Mouse (Mus musculus): ENCODE data around the gene Rbm7. TPM values are rescaled to one million over a fixed set of nuclear protein-coding genes. Genes with fewer than 3 reads are reported as not detected.
"Not testable (repeated sequence)": the region's sequence is repeated elsewhere in the genome, so short reads cannot be mapped to it uniquely, and the experiment has no call there.

Gene Rbm7
- polyA plus RNA-seq, 1 experiment from 2014 or later, result 106 TPM

DNA sequence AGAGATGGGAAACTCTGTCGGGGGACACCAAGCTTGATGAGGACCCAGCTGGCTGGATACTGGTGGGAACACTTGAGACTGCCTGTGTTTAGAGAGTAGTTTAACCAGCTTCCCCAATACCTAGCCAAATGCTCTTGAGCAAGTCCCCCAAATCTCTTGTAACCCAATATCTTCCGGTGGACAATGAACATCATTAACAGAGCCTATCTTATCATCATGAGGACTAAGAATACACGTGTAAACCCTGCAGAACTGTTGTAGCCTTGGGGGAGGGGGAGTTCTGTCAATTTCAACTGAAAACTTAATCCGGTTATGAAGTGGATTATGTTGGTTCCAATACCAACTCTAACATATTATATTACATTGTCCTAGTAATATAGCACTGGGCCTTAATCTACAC is 16.3 kb downstream of the Rbm7 start:
- Histone ChIP-seq H3K4me1 (peaks cover 6% of the 10 kb centered on the region; the same call in 1 of the 2 replicates), H3K4me2 (replicated peaks) (no peak overlapping the region), H3K4me3 (no peak overlapping the region), H3K27ac (replicated peaks) (no peak overlapping the region), H3K9me3 (no peaks in the 10 kb centered on the region), H3K27me3 (peaks cover 8% of the 10 kb centered on the region; the same call in 1 of the 2 replicates), H3K36me3 (peaks cover 11% of the 10 kb centered on the region; the same call in 1 of the 2 replicates), H3K9ac (replicated peaks) (no peak overlapping the region)
- WGBS, result 93% methylated on average over 4 of the region's 4 CpGs
- no peak for ATAC-seq (ENCODE audit: low FRiP score, low read depth)

DNA sequence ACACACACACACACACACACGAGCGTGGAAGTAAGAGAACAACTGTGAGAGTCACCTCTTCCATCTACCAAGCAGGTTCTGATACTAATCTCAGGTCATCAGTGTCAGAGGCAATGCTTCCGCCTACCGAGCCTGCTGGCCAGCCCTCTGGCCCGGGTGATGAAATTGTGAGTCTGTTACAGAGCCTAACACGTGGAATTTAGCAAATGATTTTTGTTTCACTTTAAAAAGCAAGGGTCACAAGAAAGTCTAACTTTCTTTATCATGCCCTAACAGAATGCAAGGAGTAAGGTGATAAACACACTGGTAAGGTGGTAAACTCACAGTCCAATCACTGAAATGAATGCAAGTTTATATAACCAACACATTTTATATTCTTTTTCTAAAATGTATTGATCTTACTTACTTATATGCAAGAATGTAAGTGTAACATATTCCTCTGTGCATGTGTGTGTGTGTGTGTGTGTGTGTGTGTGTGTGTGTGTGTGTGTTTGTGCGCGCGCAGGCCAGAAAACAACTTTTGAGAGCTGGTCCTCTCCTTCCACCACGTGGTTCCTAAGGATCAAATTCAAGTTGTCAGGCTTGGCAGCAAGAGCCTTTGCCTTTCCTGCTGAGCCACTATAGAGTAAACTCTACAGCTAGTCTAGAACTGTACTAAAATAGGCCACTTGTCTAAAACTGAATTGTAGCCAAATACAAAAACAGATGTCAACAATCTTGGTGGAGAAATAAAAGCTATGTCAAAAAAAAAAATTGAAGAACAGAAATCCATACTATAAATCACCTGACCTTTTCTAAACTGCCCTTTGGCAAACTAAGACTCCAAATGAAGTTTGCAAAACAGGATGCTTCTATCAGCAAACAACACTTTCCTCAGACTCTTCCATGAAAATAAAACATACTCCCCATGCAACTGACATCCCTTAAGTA is 18.6 kb downstream of the Rbm7 start:
- Histone ChIP-seq H3K4me2 (replicated peaks) (no peak overlapping the region), H3K9me3 (no peaks in the 10 kb centered on the region), H3K27ac (replicated peaks) (no peak overlapping the region), H3K4me1 (peaks cover 6% of the 10 kb centered on the region; the same call in 1 of the 2 replicates), H3K4me3 (no peak overlapping the region), H3K9ac (replicated peaks) (no peak overlapping the region), H3K27me3 (peaks cover 3% of the 10 kb centered on the region; the same call in 1 of the 2 replicates), H3K36me3 (peaks cover 11% of the 10 kb centered on the region; the same call in 1 of the 2 replicates)
- ATAC-seq (ENCODE audit: low FRiP score, low read depth), result no peak
- 95% methylated on average over 10 of the region's 10 CpGs for WGBS

DNA sequence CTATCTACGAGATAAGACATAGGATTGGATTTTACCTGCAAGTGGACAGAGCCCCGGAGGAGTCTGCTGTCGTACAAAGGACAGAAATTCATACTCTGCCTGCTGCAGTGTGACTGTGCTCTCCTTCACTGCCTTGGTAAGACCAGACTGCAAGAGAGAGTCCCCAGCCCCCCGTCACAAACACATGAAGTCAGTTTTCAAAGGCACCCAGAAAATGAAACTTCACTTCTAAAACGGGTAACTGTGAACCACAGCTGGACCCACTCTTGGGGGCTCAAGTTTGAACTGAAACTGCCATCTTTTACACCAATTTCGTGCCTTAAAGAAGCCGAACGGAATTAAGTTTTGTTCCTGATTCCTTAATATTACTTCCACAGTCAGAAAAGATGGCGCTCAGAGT is 20.7 kb downstream of the Rbm7 start:
- H3K4me2 ChIP-seq (replicated peaks), result no peak overlapping the region
- no peak overlapping the region for H3K27ac ChIP-seq (replicated peaks)
- H3K27me3 ChIP-seq, result no peaks in the 10 kb centered on the region
- H3K36me3 ChIP-seq, result peaks cover 11% of the 10 kb centered on the region; the same call in 1 of the 2 replicates
- ATAC-seq (ENCODE audit: low FRiP score, low read depth), result no peak
- no peaks in the 10 kb centered on the region for H3K9me3 ChIP-seq
- H3K4me1 ChIP-seq, result no peaks in the 10 kb centered on the region
- no peak overlapping the region for H3K9ac ChIP-seq (replicated peaks)
- 95% methylated on average over 9 of the region's 9 CpGs for WGBS
- no peak overlapping the region for H3K4me3 ChIP-seq

DNA sequence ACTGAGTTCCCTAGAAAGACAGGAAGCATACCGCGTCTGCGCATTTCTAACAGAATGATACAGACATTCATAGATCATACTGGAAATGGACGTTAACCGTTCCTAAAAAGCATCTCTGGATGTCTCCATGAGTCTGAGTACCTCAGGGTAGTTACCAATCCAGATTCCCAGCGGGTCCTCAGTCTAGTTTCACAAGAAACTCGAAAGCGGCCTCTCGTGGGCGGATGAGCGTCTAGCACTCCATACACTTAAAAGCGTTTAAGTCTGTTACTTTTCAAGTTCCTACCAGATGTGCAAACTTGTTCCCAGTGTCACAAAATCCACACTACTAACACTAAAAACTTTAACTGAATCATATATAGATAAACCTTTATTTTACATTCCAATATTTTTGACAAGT is 22.0 kb downstream of the Rbm7 start:
- peaks cover 11% of the 10 kb centered on the region for H3K36me3 ChIP-seq
- H3K27ac ChIP-seq (replicated peaks), result no peak overlapping the region
- WGBS, result 93% methylated on average over 12 of the region's 12 CpGs
- no peak for ATAC-seq (ENCODE audit: low FRiP score, low read depth)
- H3K9ac ChIP-seq (replicated peaks), result no peak overlapping the region
- no peaks in the 10 kb centered on the region for H3K4me1 ChIP-seq
- H3K4me3 ChIP-seq, result no peak overlapping the region
- H3K27me3 ChIP-seq, result no peaks in the 10 kb centered on the region
- no peaks in the 10 kb centered on the region for H3K9me3 ChIP-seq
- no peak overlapping the region for H3K4me2 ChIP-seq (replicated peaks)

DNA sequence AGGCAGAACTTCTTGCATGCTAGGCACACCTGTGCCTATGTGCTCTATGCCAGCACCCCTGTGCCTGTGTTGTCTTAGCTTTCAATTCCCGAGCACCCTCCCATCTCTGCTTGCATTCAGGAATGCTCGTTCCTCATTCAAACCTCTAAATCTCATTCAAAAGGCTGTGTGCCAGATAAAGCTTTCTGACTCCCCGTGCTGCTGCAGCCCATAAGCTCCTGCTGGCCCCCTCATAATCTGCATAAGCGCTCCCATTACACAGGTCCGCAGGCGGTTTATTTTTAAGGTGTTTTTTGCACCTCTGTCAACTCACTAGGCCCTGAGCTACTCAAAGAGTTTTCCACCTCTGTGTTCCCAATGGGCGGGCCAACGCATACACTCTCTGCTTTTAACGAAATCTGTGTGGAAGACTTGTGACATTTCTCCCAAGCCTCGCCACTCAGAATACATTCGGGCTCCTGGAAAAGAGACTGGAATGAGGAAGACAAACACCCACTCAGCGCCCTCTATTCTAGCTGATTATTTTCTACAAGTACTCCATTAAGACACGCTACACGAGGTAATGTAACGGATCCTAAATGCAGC is 22.6 kb downstream of the Rbm7 start:
- H3K4me1 ChIP-seq, result no peaks in the 10 kb centered on the region
- no peaks in the 10 kb centered on the region for H3K27me3 ChIP-seq
- H3K27ac ChIP-seq (replicated peaks), result no peak overlapping the region
- no peak overlapping the region for H3K9ac ChIP-seq (replicated peaks)
- no peak overlapping the region for H3K4me2 ChIP-seq (replicated peaks)
- WGBS, result 78% methylated on average over 15 of the region's 15 CpGs
- peaks cover 11% of the 10 kb centered on the region for H3K36me3 ChIP-seq
- no peaks in the 10 kb centered on the region for H3K9me3 ChIP-seq
- H3K4me3 ChIP-seq, result no peak overlapping the region
- no peak for ATAC-seq (ENCODE audit: low FRiP score, low read depth)

DNA sequence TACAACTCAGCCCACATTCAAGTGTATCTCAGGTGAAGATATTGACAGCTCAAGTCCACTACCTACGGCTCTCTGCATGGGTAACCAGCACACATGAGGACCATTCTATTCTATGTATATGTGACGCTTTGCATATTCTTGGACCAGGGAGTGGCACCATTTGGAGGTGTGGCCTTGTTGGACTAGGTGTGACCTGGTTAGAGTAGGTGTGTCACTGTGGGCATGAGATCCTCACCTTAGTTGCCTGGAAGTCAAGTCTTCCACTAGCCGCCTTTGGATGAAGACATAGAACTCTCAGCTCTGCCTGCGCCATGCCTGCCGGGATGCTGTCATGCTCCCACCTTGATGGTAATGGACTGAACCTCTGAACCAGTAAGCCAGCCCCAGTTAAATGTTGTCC is 27.6 kb downstream of the Rbm7 start:
- not testable (repeated sequence) for H3K9ac ChIP-seq (replicated peaks); H3K27ac ChIP-seq (replicated peaks); H3K4me3 ChIP-seq; H3K27me3 ChIP-seq; H3K9me3 ChIP-seq; H3K4me2 ChIP-seq (replicated peaks); ATAC-seq (ENCODE audit: low FRiP score, low read depth); H3K36me3 ChIP-seq; H3K4me1 ChIP-seq
- 98% methylated on average over 5 of the region's 5 CpGs for WGBS

DNA sequence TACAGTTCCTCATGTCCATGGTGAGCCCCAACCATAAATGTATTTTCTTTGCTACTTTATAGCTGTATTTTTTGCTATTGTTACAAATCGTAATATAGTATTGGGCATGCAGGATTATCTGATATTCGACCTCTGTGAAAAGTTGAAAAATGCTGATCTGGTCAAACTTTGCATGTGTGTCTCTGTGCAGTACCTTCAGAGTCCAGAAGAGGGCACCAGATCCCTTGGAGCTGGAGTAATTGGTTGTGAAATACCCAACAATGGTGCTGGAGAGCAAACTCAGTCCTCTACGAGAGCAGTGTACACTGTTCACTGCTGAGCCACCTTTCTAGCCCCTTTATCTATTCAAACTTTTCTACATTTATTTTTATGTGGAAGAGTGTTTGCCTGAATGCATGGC is 28.3 kb downstream of the Rbm7 start:
- no peak for ATAC-seq (ENCODE audit: low FRiP score, low read depth)
- no peaks in the 10 kb centered on the region for H3K4me1 ChIP-seq
- WGBS, result 62% methylated on average over 3 of the region's 3 CpGs
- no peak overlapping the region for H3K9ac ChIP-seq (replicated peaks)
- no peaks in the 10 kb centered on the region for H3K27me3 ChIP-seq
- H3K4me2 ChIP-seq (replicated peaks), result no peak overlapping the region
- H3K4me3 ChIP-seq, result no peak overlapping the region
- peaks cover 3% of the 10 kb centered on the region; the same call in 1 of the 2 replicates for H3K9me3 ChIP-seq
- no peaks in the 10 kb centered on the region; the same call in 1 of the 2 replicates for H3K36me3 ChIP-seq
- H3K27ac ChIP-seq (replicated peaks), result no peak overlapping the region

DNA sequence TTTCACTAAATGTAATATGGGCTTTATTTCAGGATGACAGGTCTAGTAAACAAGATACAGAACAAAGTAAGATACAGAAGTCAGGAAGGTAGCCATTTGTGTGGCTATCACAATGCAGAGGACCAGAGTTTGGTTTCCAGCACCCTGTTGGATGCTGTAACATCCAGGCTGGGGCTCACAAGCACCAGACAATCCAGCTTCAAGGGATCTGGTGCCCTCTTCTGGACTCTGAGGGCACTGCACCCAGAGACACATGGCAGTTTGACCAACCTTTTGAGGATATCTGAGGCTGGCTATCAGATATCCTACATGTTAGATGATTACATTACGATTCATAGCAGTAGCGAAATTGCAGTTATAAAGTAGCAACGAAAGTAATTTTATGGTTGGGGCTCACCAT is 29.4 kb downstream of the Rbm7 start:
- Histone ChIP-seq H3K27me3 (no peaks in the 10 kb centered on the region), H3K9me3 (peaks cover 3% of the 10 kb centered on the region; the same call in 1 of the 2 replicates), H3K9ac (replicated peaks) (no peak overlapping the region), H3K4me3 (no peak overlapping the region), H3K4me1 (no peaks in the 10 kb centered on the region), H3K4me2 (replicated peaks) (no peak overlapping the region), H3K27ac (replicated peaks) (no peak overlapping the region), H3K36me3 (no peaks in the 10 kb centered on the region; the same call in 1 of the 2 replicates)
- WGBS, result 96% methylated on average over 3 of the region's 3 CpGs
- no peak for ATAC-seq (ENCODE audit: low FRiP score, low read depth)

DNA sequence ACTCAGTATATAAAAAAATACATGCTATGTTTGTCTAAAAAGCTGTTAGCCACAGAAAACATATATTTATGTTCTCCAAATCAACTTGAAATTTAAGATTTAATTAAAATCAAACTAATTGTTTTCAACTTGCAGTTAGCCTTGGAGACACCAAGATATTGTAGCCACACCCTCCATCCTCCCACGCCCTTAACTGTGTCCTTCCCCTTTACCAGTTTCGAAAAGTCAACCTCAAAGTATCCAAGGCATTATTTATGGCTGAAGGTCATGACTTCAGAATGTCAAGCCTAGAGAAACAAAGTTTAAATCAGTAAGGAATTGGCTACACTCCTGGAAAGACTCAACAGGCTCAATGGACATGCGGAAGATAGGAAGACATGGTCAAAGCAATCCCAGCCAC is 33.6 kb downstream of the Rbm7 start:
- Histone ChIP-seq H3K4me2 (replicated peaks) (no peak overlapping the region), H3K27me3 (no peaks in the 10 kb centered on the region), H3K4me1 (no peaks in the 10 kb centered on the region), H3K27ac (replicated peaks) (no peak overlapping the region), H3K9me3 (peaks cover 3% of the 10 kb centered on the region; the same call in 1 of the 2 replicates), H3K4me3 (no peak overlapping the region), H3K9ac (replicated peaks) (no peak overlapping the region), H3K36me3 (no peaks in the 10 kb centered on the region)
- WGBS, result 95% methylated on average over 3 of the region's 3 CpGs
- no peak for ATAC-seq (ENCODE audit: low FRiP score, low read depth)

DNA sequence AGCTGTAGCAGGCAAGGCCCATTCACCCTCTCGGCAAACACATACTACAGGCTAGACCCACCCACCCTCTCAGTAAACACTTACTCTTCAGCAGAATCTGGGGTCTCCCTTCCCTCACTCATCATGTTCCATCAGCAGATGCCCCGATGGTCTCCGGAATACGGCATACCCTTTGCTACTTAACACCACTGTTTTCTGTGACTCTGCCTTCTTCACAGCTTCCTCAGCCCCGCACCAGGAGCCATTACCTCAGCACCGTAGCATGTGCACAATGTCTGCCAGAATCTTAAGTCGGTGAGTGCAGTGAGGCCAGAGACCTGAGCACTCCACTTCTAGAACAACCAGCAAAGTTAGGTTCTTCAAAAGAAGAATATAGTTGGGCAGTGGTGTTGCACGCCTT is 34.4 kb downstream of the Rbm7 start:
- 96% methylated on average over 8 of the region's 8 CpGs for WGBS
- Histone ChIP-seq H3K27ac (replicated peaks) (no peak overlapping the region), H3K9ac (replicated peaks) (no peak overlapping the region), H3K27me3 (no peaks in the 10 kb centered on the region), H3K4me2 (replicated peaks) (no peak overlapping the region), H3K36me3 (no peaks in the 10 kb centered on the region), H3K4me1 (no peaks in the 10 kb centered on the region), H3K9me3 (peaks cover 2% of the 10 kb centered on the region; the same call in 1 of the 2 replicates), H3K4me3 (no peak overlapping the region)
- no peak for ATAC-seq (ENCODE audit: low FRiP score, low read depth)

DNA sequence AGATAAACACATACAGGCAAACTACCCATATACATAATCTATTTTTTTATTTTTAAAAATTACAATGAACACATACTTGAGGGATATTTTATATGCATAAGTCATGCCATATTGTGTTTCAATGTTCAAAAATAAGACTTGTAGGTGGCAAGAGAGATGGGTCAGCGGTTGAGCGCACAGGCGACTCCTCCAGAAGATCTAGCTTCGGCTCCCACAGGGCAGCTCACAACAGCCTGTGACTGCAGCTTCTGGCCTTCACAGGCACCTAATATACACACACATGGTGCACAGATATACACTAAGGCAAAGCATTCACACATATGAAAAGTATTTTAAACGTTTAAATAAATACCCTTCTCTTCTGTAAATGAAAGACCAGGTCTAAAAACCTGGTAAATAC is 35.7 kb downstream of the Rbm7 start:
- H3K4me1 ChIP-seq, result no peaks in the 10 kb centered on the region
- no peaks in the 10 kb centered on the region for H3K36me3 ChIP-seq
- no peaks in the 10 kb centered on the region for H3K27me3 ChIP-seq
- H3K4me2 ChIP-seq (replicated peaks), result no peak overlapping the region
- H3K27ac ChIP-seq (replicated peaks), result no peak overlapping the region
- H3K4me3 ChIP-seq, result no peak overlapping the region
- H3K9me3 ChIP-seq, result no peaks in the 10 kb centered on the region
- no peak for ATAC-seq (ENCODE audit: low FRiP score, low read depth)
- WGBS, result 93% methylated on average over 5 of the region's 5 CpGs
- H3K9ac ChIP-seq (replicated peaks), result no peak overlapping the region

DNA sequence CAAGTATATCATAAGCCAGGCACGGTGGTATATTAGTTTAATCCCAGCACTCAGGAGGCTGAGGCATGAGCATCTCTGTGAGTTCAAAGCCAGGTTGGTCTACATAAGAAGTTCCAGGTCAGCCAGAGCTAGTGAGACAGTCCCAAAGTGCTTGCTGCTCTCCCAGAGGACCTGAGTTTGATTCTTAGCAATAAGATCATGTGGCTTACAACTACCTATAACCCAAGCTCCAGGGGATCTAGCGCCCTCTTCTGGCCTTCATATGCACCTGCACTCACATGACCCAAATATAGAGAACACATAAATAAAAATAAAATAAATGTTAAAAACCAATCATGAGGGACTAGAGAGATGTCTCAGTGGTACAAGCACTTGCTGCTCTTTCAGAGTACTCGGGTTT is 36.2 kb downstream of the Rbm7 start:
- Histone ChIP-seq H3K4me1 (no peaks in the 10 kb centered on the region), H3K27me3 (no peaks in the 10 kb centered on the region), H3K4me3 (no peak overlapping the region), H3K4me2 (replicated peaks) (no peak overlapping the region), H3K9ac (replicated peaks) (no peak overlapping the region), H3K9me3 (no peaks in the 10 kb centered on the region), H3K36me3 (no peaks in the 10 kb centered on the region), H3K27ac (replicated peaks) (no peak overlapping the region)
- ATAC-seq (ENCODE audit: low FRiP score, low read depth), result no peak
- WGBS, result 74% methylated on average over 3 of the region's 3 CpGs
